Mouse (Mus musculus) limb, embryonic 14.5 days (tissue): ENCODE measurements around the gene Sgms2. TPM values are rescaled to one million over a fixed set of nuclear protein-coding genes. Genes with fewer than 3 reads are reported as not detected.

Source experiments
- ATAC-seq: fragments of 200-750 bp; cut with Nextera tagmentation; 2 replicates; pipeline ENCODE4 v1.8.0; 2017; ENCODE audit warnings: low read depth, moderate number of reproducible peaks, moderate TSS enrichment; ENCODE audit not compliant: low FRiP score
- DNase-seq: peaks from one replicate; pipeline ENCODE4 v3.0.0-alpha.2; 2015; ENCODE audit warnings: low spot score
- H3K27ac ChIP-seq: fragments of 300-500 bp; sonication (generic); replicated peaks from 2 replicates; pipeline ENCODE4 v1.5.1; 2014; ENCODE audit warnings: low read depth, mild to moderate bottlenecking, low read length, moderate library complexity, mixed read lengths
- H3K27me3 ChIP-seq: fragments of 300-500 bp; sonication (generic); 2 replicates; pipeline ENCODE4 v1.6.1; 2014; ENCODE audit warnings: low read length, mixed read lengths; ENCODE audit not compliant: control insufficient read depth, insufficient read depth
- H3K36me3 ChIP-seq: fragments of 300-500 bp; sonication (generic); 2 replicates; pipeline ENCODE4 v1.6.1; 2014; ENCODE audit warnings: mild to moderate bottlenecking, low read length, moderate library complexity, mixed read lengths; ENCODE audit not compliant: control insufficient read depth, insufficient read depth
- H3K4me1 ChIP-seq: fragments of 300-500 bp; sonication (generic); 2 replicates; pipeline ENCODE4 v1.6.1; 2014; ENCODE audit warnings: antibody characterized with exemption, low read length, mixed read lengths; ENCODE audit not compliant: control insufficient read depth, insufficient read depth
- H3K4me2 ChIP-seq: fragments of 300-500 bp; sonication (generic); replicated peaks from 2 replicates; pipeline ENCODE4 v1.6.1; 2014; ENCODE audit warnings: low read depth, mild to moderate bottlenecking, low read length, moderate library complexity; ENCODE audit not compliant: severe bottlenecking
- H3K4me3 ChIP-seq: fragments of 300-500 bp; sonication (generic); replicated peaks from 2 replicates; pipeline ENCODE4 v1.5.1; 2014; ENCODE audit warnings: low read length
- H3K9ac ChIP-seq: fragments of 300-500 bp; sonication (generic); 2 replicates; pipeline ENCODE4 v1.6.1; 2014; ENCODE audit warnings: mild to moderate bottlenecking, low read depth, low read length, moderate library complexity; ENCODE audit not compliant: severe bottlenecking
- H3K9me3 ChIP-seq: fragments of 300-500 bp; sonication (generic); 2 replicates; pipeline ENCODE4 v1.6.1; 2016; ENCODE audit warnings: low read length; ENCODE audit not compliant: control insufficient read depth
- POLR2A ChIP-seq: fragments of 200-500 bp; IDR thresholded peaks from 2 replicates; pipeline ENCODE4 v1.8.0; 2012; ENCODE audit warnings: inconsistent platforms, mild to moderate bottlenecking, moderate library complexity, borderline replicate concordance; ENCODE audit not compliant: insufficient read depth, insufficient read length; ENCODE audit errors: extremely low read depth
- WGBS: fragments of 180-500 bp; shearing (Covaris S2); extraction: QIAGEN DNeasy Blood & Tissue Kit; methylation state at CpG from one replicate; pipeline ENCODE4 v1.1.7; 2014; 5-methylcytosine and 5-hydroxymethylcytosine counted together
- polyA plus RNA-seq, 2 experiments: library from polyadenylated mRNA; depleted of rRNA in 1 of 2; stranded (reverse) in 1 of 2; unstranded in 1 of 2; fragments of >200 nt; fragmentation: Nextera tagmentation in 1 of 2; extraction: Ambion mirVana in 1 of 2; gene quantifications; 2 replicates each; pipeline versions ENCODE4 v1.2.1 to v1.2.3; 2012 to 2014

The Sgms2 gene
- polyA plus RNA-seq, 2 experiments, result 16.6 to 19.5 TPM

- no peak for ATAC-seq
- TF ChIP-seq POLR2A, result no peak
- Histone ChIP-seq H3K4me3 (no peak overlapping the region), H3K4me1 (peaks cover 7% of the 10 kb centered on the region; the same call in 1 of the 2 replicates), H3K36me3 (no peaks in the 10 kb centered on the region), H3K9ac (no peak overlapping the region), H3K9me3 (no peaks in the 10 kb centered on the region), H3K27me3 (no peaks in the 10 kb centered on the region), H3K27ac (no peak overlapping the region), H3K4me2 (no peak overlapping the region)
- WGBS, result 56% methylated on average over 3 of the region's 3 CpGs
- no peak for DNase-seq
These were observed 196.7 kb downstream of the Sgms2 start for GRCm38 (mm10) chr3:131294503-131294902.

GRCm38 (mm10) chr3:131292959-131293358, 198.3 kb downstream of the Sgms2 start:
- 64% methylated on average over 3 of the region's 3 CpGs for WGBS
- ATAC-seq (no peak), DNase-seq (no peak)
- Histone ChIP-seq H3K9me3 (no peaks in the 10 kb centered on the region), H3K36me3 (no peaks in the 10 kb centered on the region), H3K27ac (no peak overlapping the region), H3K4me1 (peaks cover 4% of the 10 kb centered on the region; the same call in 1 of the 2 replicates), H3K27me3 (no peaks in the 10 kb centered on the region), H3K4me2 (no peak overlapping the region), H3K4me3 (no peak overlapping the region), H3K9ac (no peak overlapping the region)
- no peak for TF ChIP-seq POLR2A

- H3K27ac ChIP-seq, result no peak overlapping the region
- no peak for ATAC-seq
These were observed 198.9 kb downstream of the Sgms2 start for GRCm38 (mm10) chr3:131292349-131292748.

DNA sequence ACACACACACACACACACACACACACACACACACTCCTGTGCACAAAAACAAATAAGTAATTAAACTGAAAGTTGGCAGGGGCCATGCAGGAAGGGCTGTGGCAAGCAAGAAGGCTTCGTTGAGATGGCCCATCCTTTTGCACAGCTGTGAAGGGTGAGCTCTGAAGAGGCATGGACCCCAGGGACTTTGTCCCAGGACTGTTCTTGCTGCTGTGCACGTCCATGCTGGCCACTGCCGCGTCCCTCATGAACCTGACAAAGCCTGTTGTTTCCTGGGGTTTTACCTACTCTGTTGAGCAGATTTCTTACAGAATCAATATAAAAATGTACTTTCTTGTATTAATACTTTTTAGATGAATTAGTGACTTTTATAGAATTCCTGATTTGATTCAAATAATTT, 199.3 kb downstream of the Sgms2 start:
- WGBS, result 92% methylated on average over 4 of the region's 4 CpGs
- Histone ChIP-seq H3K9ac (no peak overlapping the region), H3K27ac (no peak overlapping the region), H3K36me3 (no peaks in the 10 kb centered on the region), H3K4me2 (no peak overlapping the region), H3K9me3 (no peaks in the 10 kb centered on the region), H3K27me3 (no peaks in the 10 kb centered on the region), H3K4me3 (no peak overlapping the region), H3K4me1 (no peaks in the 10 kb centered on the region)
- no peak for TF ChIP-seq POLR2A
- no peak for DNase-seq
- ATAC-seq, result no peak

More at GRCm38 (mm10) chr3:131292349-131292748, 198.9 kb downstream of the Sgms2 start:
- DNase-seq, result no peak
- Histone ChIP-seq H3K27me3 (no peaks in the 10 kb centered on the region), H3K4me1 (no peaks in the 10 kb centered on the region), H3K9me3 (no peaks in the 10 kb centered on the region), H3K36me3 (no peaks in the 10 kb centered on the region), H3K4me3 (no peak overlapping the region), H3K9ac (no peak overlapping the region), H3K4me2 (no peak overlapping the region)
- 89% methylated on average over 2 of the region's 2 CpGs for WGBS
- no peak for TF ChIP-seq POLR2A

- 64% methylated on average over 4 of the region's 4 CpGs for WGBS
- Histone ChIP-seq H3K4me2 (no peak overlapping the region), H3K27ac (no peak overlapping the region), H3K4me1 (peaks cover 26% of the 10 kb centered on the region), H3K9me3 (0 out of 2 replicates have a peak, but pooled peaks cover 3% of the 10 kb centered on the region), H3K9ac (no peak overlapping the region), H3K4me3 (no peak overlapping the region), H3K27me3 (no peaks in the 10 kb centered on the region), H3K36me3 (no peaks in the 10 kb centered on the region)
- ATAC-seq (no peak), DNase-seq (no peak)
- TF ChIP-seq POLR2A, result no peak
These were observed 217.1 kb downstream of the Sgms2 start for GRCm38 (mm10) chr3:131274151-131274550.
